In genomic region chr9:109028421-109028820, GRCm38 (mm10) we compare ENCODE assay signal across 30 mouse cellular contexts. TPM values are rescaled to one million over a fixed set of nuclear protein-coding genes. Genes with fewer than 3 reads are reported as not detected.
"Had no signal": no experiment of that assay in that cellular context is flagged by ENCODE, and none has a peak within 500 bp of the region (broad histone marks: within the 10 kb centered on the region; RNA-seq: fewer than 3 reads in every experiment).

No protein-coding gene starts in this region.

- H3K36me3 ChIP-seq: liver, embryonic 12.5 days; liver, embryonic 15.5 days; lung, embryonic 15.5 days; stomach, embryonic 15.5 days had no signal

- H3K4me3 ChIP-seq: layer of hippocampus, adult 2 months; limb, embryonic 10.5 days; limb, embryonic 13.5 days; liver, embryonic 12.5 days; liver, embryonic 15.5 days; lung, embryonic 15.5 days; megakaryocyte, embryonic 14.5 days; midbrain, embryonic 10.5 days; midbrain, embryonic 13.5 days; myocyte; neural tube, embryonic 13.5 days; stomach, embryonic 15.5 days had no signal

- H3K27ac ChIP-seq: layer of hippocampus, adult 2 months; limb, embryonic 10.5 days; limb, embryonic 13.5 days; liver, embryonic 12.5 days; liver, embryonic 15.5 days; lung, embryonic 15.5 days; midbrain, embryonic 10.5 days; midbrain, embryonic 13.5 days; neural tube, embryonic 13.5 days; stomach, embryonic 15.5 days had no signal

- DNase-seq: kidney, adult 18-20 months; kidney, adult 9 months; layer of hippocampus, adult 9-11 months; liver; lung, postnatal 10 days; lung, postnatal 36 days; retina, postnatal 1 day; right cerebral cortex, postnatal 25 days; spleen, adult 18-20 months; thymus, adult 2 months; thymus, postnatal 25 days had no signal

- H3K9me3 ChIP-seq: limb, embryonic 10.5 days; limb, embryonic 13.5 days; liver, embryonic 12.5 days; liver, embryonic 15.5 days; lung, embryonic 15.5 days; megakaryocyte, embryonic 14.5 days; midbrain, embryonic 10.5 days; midbrain, embryonic 13.5 days; neural tube, embryonic 13.5 days; stomach, embryonic 15.5 days had no signal

- H3K4me1 ChIP-seq: limb, embryonic 10.5 days; limb, embryonic 13.5 days; lung, embryonic 15.5 days; midbrain, embryonic 10.5 days; midbrain, embryonic 13.5 days; neural tube, embryonic 13.5 days; stomach, embryonic 15.5 days had no signal

- H3K27me3 ChIP-seq: limb, embryonic 13.5 days; liver, embryonic 12.5 days; liver, embryonic 15.5 days; lung, embryonic 15.5 days; midbrain, embryonic 13.5 days; neural tube, embryonic 13.5 days; stomach, embryonic 15.5 days had no signal

RNA-seq across cellular contexts. Expression of gene Ucn2, which starts 42.6 kb away (rescaled TPM):
- total RNA-seq: layer of hippocampus, adult 2 months; layer of hippocampus, postnatal 25 days; left cerebral cortex, adult 18-20 months; left cerebral cortex, postnatal 25 days; monocyte, adult 5-6 weeks; neutrophil, adult 5-6 weeks had no signal
- polyA plus RNA-seq: kidney, embryonic 16.5 days; limb, embryonic 10.5 days; liver, embryonic 12.5 days; lung, embryonic 15.5 days; midbrain, embryonic 10.5 days; midbrain, embryonic 13.5 days; midbrain, embryonic 16.5 days; neural tube, embryonic 13.5 days had no signal
